Mouse (Mus musculus) lung, postnatal 0 days (tissue): ENCODE results near the gene Btg4.

ENCODE experiments used
- CTCF ChIP-seq: IDR thresholded peaks from 2 replicates; pipeline ENCODE4 v1.5.1; 2016; ENCODE audit warnings: antibody characterized with exemption, mild to moderate bottlenecking
- EP300 ChIP-seq: IDR thresholded peaks from 2 replicates; pipeline ENCODE4 v1.6.1; 2016; ENCODE audit warnings: antibody characterized with exemption, mild to moderate bottlenecking, control low read depth

DNA sequence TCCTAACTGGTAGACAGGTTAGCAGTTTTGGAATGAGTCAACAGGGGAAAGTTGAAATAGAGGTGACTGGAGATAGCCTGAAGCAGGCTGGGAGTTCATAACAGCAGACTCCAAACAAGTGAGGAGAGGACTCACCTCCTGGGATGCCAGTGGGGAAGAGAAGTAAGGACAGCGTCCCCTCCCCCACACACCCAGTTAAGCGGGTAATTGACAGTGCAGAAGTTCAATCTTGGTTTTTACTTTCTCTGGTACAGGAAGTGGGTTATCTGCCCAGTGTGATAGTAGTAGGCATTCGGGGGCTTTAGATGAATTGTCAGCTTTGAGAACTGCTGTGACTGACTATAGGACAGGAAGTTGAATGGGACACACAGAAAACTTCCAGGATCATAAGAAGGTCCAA lies 40.4 kb upstream of the Btg4 start:
- TF ChIP-seq CTCF: no peak
- no peak for TF ChIP-seq EP300
